Mouse (Mus musculus) lung, embryonic 16.5 days (tissue): ENCODE results near the gene Psmd1. TPM values are rescaled to one million over a fixed set of nuclear protein-coding genes. Genes with fewer than 3 reads are reported as not detected.

Experiments
- ATAC-seq: fragments of 200-750 bp; cut with Nextera tagmentation; 2 replicates; pipeline ENCODE4 v1.8.0; 2017; ENCODE audit warnings: low read depth, mild to moderate bottlenecking, moderate library complexity
- H3K27ac ChIP-seq: fragments of 300-500 bp; sonication (generic); 2 replicates; pipeline ENCODE4 v1.5.1; 2014; ENCODE audit warnings: mild to moderate bottlenecking, control low read depth, low read length
- H3K27me3 ChIP-seq: fragments of 300-500 bp; sonication (generic); 2 replicates; pipeline ENCODE4 v1.6.1; 2014; ENCODE audit warnings: low read depth, low read length, mixed read lengths; ENCODE audit not compliant: control insufficient read depth, insufficient read depth
- H3K36me3 ChIP-seq: fragments of 300-500 bp; sonication (generic); 2 replicates; pipeline ENCODE4 v1.6.1; 2014; ENCODE audit warnings: low read length; ENCODE audit not compliant: control insufficient read depth, insufficient read depth
- H3K4me1 ChIP-seq: fragments of 300-500 bp; sonication (generic); replicated peaks from 2 replicates; pipeline ENCODE4 v1.6.1; 2014; ENCODE audit warnings: low read length, mixed read lengths; ENCODE audit not compliant: control insufficient read depth, insufficient read depth
- H3K4me2 ChIP-seq: fragments of 300-500 bp; sonication (generic); 2 replicates; pipeline ENCODE4 v1.6.1; 2014; ENCODE audit warnings: low read depth, low read length, control low read depth
- H3K4me3 ChIP-seq: fragments of 300-500 bp; sonication (generic); 2 replicates; pipeline ENCODE4 v1.5.1; 2014; ENCODE audit warnings: mild to moderate bottlenecking, low read length, control low read depth
- H3K9ac ChIP-seq: fragments of 300-500 bp; sonication (generic); 2 replicates; pipeline ENCODE4 v1.6.1; 2014; ENCODE audit warnings: low read length, control low read depth
- H3K9me3 ChIP-seq: fragments of 300-500 bp; sonication (generic); 2 replicates; pipeline ENCODE4 v1.6.1; 2016; ENCODE audit warnings: low read length; ENCODE audit not compliant: control insufficient read depth
- WGBS: fragments of 180-500 bp; shearing (Covaris S2); extraction: QIAGEN DNeasy Blood & Tissue Kit; methylation state at CpG from one replicate; pipeline ENCODE4 v1.1.7; 2014; 5-methylcytosine and 5-hydroxymethylcytosine counted together
- polyA plus RNA-seq: library from polyadenylated mRNA; unstranded; fragments of >200 nt; fragmentation: Nextera tagmentation; extraction: Ambion mirVana; gene quantifications from 2 replicates; pipeline ENCODE4 v1.2.1, GENCODE M21; 2015

Psmd1 gene
- polyA plus RNA-seq, 1 experiment from 2014 or later, result 155 TPM

DNA sequence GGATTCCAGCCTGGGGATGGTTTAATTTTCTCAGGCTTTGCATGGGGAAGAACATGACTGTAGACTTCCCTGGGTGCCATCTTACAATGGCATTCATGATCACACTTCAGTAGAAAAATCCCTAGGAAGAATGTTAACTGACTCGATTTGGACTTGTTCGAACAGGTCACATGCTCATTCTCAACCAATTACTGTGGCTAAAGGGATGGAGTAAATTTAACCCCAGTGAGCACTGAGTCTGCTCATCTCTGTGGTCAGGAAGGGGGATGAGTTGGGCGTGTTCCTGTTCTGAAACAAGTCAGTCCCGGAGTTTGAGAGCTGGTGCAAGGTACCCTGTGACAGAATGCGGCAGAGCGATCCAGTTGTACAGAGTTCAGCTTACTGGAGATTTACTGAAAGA, 86.7 kb downstream of the Psmd1 start:
- Histone ChIP-seq H3K9ac (no peak overlapping the region), H3K27me3 (no peaks in the 10 kb centered on the region), H3K36me3 (no peaks in the 10 kb centered on the region), H3K27ac (no peak overlapping the region), H3K4me3 (no peak overlapping the region), H3K4me1 (peaks cover 7% of the 10 kb centered on the region), H3K4me2 (no peak overlapping the region), H3K9me3 (no peaks in the 10 kb centered on the region)
- 77% methylated on average over 6 of the region's 6 CpGs for WGBS
- no peak for ATAC-seq

DNA sequence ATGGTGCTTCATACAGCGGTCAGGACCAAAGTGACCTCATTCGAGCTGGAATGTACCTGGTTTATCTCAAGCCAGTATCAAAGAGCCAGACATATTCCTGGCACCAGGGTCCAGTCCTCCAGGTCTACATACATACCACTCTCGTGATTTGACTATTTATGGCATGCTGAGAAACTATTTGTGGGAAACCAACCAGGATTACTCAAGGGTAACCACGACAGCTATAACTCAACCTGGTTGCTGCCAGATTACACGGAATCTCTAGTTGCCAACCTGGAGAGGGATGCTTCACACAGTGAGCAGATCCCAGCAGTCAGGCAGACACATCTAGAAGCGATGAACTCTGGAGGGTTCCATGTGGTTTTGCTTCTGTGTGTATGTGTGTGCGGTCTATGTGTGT, 87.2 kb downstream of the Psmd1 start:
- ATAC-seq, result no peak

GRCm38 (mm10) chr1:86152618-86153017, 88.4 kb downstream of the Psmd1 start:
- H3K9me3 ChIP-seq, result no peaks in the 10 kb centered on the region
- peaks cover 7% of the 10 kb centered on the region for H3K4me1 ChIP-seq
- 81% methylated on average over 1 of the region's 1 CpGs for WGBS
- H3K4me3 ChIP-seq, result no peak overlapping the region
- no peak overlapping the region for H3K4me2 ChIP-seq
- no peaks in the 10 kb centered on the region for H3K27me3 ChIP-seq
- H3K36me3 ChIP-seq, result no peaks in the 10 kb centered on the region
- no peak for ATAC-seq
- no peak overlapping the region for H3K27ac ChIP-seq
- H3K9ac ChIP-seq, result no peak overlapping the region

More for the DNA sequence above, 87.2 kb downstream of the Psmd1 start:
- Histone ChIP-seq H3K9ac (no peak overlapping the region), H3K36me3 (no peaks in the 10 kb centered on the region), H3K27me3 (no peaks in the 10 kb centered on the region), H3K4me2 (no peak overlapping the region), H3K4me3 (no peak overlapping the region), H3K27ac (no peak overlapping the region), H3K9me3 (no peaks in the 10 kb centered on the region), H3K4me1 (peaks cover 7% of the 10 kb centered on the region)
- WGBS, result 82% methylated on average over 7 of the region's 7 CpGs

GRCm38 (mm10) chr1:86154133-86154823, 90.1 kb downstream of the Psmd1 start, which contains the start of gene Armc9:
Gene Armc9, plus strand, starts transcription at chr1:86154780.
- 3% methylated on average over 40 of the region's 40 CpGs for WGBS
- H3K27me3 ChIP-seq, result no peaks in the 10 kb centered on the region
- peak within 1 kb of the TSS; percentile 69 for H3K4me2 ChIP-seq
- peak; percentile 100 for ATAC-seq
- H3K36me3 ChIP-seq, result no peaks in the 10 kb centered on the region
- no peaks in the 10 kb centered on the region for H3K9me3 ChIP-seq
- peaks cover 7% of the 10 kb centered on the region for H3K4me1 ChIP-seq
- peak within 1 kb of the TSS; percentile 81 for H3K27ac ChIP-seq
- peak within 1 kb of the TSS; percentile 73 for H3K9ac ChIP-seq
- H3K4me3 ChIP-seq, result peak within 1 kb of the TSS; percentile 70

DNA sequence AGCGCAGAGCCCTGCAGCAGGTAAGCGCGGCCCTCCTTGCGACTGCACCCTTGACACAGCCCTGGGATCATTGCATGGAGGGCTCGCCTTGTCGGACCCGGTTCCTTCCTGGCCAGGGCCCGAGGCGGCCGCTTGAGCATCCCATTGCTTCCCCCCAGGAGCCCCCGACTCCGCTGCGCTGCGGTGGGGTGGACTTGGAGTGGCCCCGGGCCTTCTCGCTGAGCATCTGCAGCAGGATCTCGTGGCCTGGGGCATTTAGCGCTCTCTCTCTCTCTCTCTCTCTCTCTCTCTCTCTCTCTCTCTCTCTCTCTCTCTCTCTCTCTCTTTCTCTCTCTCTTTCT, 90.6 kb downstream of the Psmd1 start:
- WGBS, result under 1% methylated on average over 18 of the region's 18 CpGs
- peak overlapping the region; percentile 59 for H3K4me2 ChIP-seq
- no peaks in the 10 kb centered on the region for H3K9me3 ChIP-seq
- H3K36me3 ChIP-seq, result no peaks in the 10 kb centered on the region
- H3K27me3 ChIP-seq, result no peaks in the 10 kb centered on the region
- H3K27ac ChIP-seq, result no peak overlapping the region
- H3K4me3 ChIP-seq, result peak overlapping the region; percentile 70
- no peak for ATAC-seq
- H3K9ac ChIP-seq, result peak overlapping the region; percentile 68
- peaks cover 7% of the 10 kb centered on the region for H3K4me1 ChIP-seq

DNA sequence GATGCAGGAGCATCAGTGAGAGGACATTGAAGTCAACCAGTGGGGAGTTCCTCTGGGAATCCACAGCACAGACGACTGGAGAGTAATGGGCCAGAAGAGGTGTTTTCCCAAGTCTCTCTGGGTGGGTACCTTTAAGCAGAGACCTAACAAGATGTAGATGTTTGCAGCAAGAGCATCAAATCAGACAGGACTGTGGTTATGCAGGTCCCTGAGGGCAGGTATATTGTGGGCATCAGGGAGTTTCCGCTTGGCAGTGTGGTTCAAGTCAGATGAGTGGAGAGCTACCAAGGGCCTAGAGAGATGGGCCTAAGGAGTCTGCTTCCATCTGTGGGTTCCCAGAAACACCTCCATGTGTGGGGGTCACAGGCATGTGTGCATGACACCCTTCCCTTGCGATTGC, 91.9 kb downstream of the Psmd1 start:
- Histone ChIP-seq H3K27ac (no peak overlapping the region), H3K36me3 (peaks cover 2% of the 10 kb centered on the region; the same call in 1 of the 2 replicates), H3K4me2 (no peak overlapping the region), H3K4me3 (no peak overlapping the region), H3K4me1 (peaks cover 7% of the 10 kb centered on the region), H3K9ac (no peak overlapping the region), H3K27me3 (no peaks in the 10 kb centered on the region), H3K9me3 (no peaks in the 10 kb centered on the region)
- WGBS, result 74% methylated on average over 3 of the region's 3 CpGs
- ATAC-seq, result no peak

- H3K4me1 ChIP-seq, result peaks cover 7% of the 10 kb centered on the region
- no peaks in the 10 kb centered on the region for H3K27me3 ChIP-seq
- H3K27ac ChIP-seq, result no peak overlapping the region
- H3K4me2 ChIP-seq, result no peak overlapping the region
- no peak overlapping the region for H3K4me3 ChIP-seq
- H3K36me3 ChIP-seq, result peaks cover 2% of the 10 kb centered on the region; the same call in 1 of the 2 replicates
- no peaks in the 10 kb centered on the region for H3K9me3 ChIP-seq
- no peak for ATAC-seq
- H3K9ac ChIP-seq, result no peak overlapping the region
- WGBS, result 82% methylated on average over 6 of the region's 6 CpGs
These were observed 92.4 kb downstream of the Psmd1 start for GRCm38 (mm10) chr1:86156595-86156994.

DNA sequence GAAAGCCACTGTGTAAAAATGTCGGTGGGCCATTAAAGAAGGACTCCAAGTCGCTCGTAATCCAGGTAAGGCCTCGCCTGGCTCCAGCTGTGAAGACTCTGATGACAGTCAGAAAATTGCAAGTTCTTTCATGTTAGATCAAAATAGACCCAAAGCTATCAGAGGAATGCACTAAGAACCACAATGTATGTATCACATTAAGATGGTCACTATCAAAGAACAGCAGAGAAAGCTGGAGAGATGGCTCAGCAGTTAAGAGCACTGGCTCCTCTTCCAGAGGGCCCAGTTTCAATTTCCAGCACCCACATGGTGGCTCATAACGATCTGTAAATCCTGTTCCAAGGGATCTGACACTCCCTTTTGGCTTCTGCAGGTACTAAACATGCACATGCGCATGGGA, 95.9 kb downstream of the Psmd1 start:
- Histone ChIP-seq H3K4me2 (no peak overlapping the region), H3K4me3 (no peak overlapping the region), H3K9me3 (no peaks in the 10 kb centered on the region), H3K36me3 (peaks cover 8% of the 10 kb centered on the region; the same call in 1 of the 2 replicates), H3K27ac (no peak overlapping the region), H3K4me1 (peaks cover 4% of the 10 kb centered on the region; the same call in 1 of the 2 replicates), H3K27me3 (no peaks in the 10 kb centered on the region), H3K9ac (no peak overlapping the region)
- no peak for ATAC-seq
- WGBS, result 87% methylated on average over 6 of the region's 6 CpGs

DNA sequence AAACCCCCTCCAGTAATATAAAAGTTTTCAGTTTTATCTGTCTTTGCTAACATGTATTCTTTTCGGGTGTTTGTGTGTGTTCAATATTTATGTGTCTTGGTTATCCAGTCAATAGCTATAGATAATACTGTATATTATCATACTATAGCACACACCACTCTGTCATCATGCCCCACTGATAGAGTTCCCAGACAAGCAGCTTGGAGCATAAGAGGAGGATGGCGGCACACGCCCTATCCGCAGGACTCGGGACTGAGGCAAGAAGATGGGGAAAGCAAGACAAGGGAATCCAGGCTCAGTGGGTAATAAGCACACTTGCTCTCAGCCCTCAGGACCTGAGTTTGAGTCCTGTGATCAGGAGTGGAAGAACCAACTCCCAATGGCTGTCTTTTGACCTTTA, 96.3 kb downstream of the Psmd1 start:
- H3K9me3 ChIP-seq, result no peaks in the 10 kb centered on the region
- H3K27ac ChIP-seq, result no peak overlapping the region
- no peak overlapping the region for H3K4me3 ChIP-seq
- no peak overlapping the region for H3K4me2 ChIP-seq
- ATAC-seq, result no peak
- H3K27me3 ChIP-seq, result no peaks in the 10 kb centered on the region
- peaks cover 8% of the 10 kb centered on the region; the same call in 1 of the 2 replicates for H3K36me3 ChIP-seq
- 95% methylated on average over 5 of the region's 5 CpGs for WGBS
- peaks cover 1% of the 10 kb centered on the region; the same call in 1 of the 2 replicates for H3K4me1 ChIP-seq
- H3K9ac ChIP-seq, result no peak overlapping the region
